Mouse (Mus musculus): ENCODE measurements at regions not wholly inside any gene's neighbourhood (a gene's known extent, or its start where the extent isn't known, plus 50 kb on each side); places are given as distances from the start of the nearest gene placed in this dataset.
"Not testable (repeated sequence)": the region's sequence is repeated elsewhere in the genome, so short reads cannot be mapped to it uniquely, and the experiment has no call there.

DNA sequence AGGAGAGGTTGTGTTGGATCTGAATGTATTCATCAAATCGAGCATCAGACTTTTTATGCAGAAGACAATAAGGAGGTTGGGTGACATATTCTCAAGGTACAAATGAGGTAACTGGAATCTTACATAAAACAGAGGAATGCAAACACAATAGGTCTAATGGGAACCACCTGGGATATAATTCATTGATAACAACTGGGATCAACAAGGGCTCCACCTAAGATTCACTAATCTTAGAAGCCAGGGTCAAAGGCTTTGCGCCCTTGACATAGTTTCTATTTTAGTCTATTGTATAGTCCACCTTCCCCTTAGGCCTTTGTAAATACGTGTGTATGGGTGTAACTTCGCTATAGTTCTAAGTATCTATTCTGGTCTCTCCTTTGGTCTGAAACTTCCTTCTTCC is 269.0 kb downstream of the Ankrd7 start:
- H3K27ac ChIP-seq; H3K4me3 ChIP-seq; DNase-seq (ENCODE audit: low spot score in 2 of 2): not testable (repeated sequence)

DNA sequence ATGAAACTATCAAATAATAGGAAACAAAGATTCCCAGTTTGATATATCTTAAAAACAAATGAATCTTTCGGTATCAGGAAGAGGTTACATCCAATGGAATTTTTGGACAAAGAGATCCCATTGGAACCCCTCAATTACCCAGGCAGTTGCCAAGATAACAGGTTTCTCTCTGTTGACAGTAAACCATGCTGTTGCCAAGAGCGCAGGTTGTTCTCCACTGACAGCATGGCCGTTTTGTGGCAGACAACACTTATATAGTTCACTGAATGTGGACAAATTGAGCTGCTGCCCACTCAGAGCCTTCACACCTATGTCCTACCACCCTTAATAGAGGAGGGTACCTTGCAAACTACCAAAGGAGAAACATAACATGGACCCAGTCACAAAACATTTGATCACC is 297.4 kb downstream of the Ankrd7 start:
- no peak for TF ChIP-seq CTCF (conservative IDR thresholded peaks at IDR 0.05)
- Histone ChIP-seq H3K27ac (no peak overlapping the region), H3K4me3 (no peak overlapping the region)
- no peak for DNase-seq (ENCODE audit: low spot score in 2 of 2)

DNA sequence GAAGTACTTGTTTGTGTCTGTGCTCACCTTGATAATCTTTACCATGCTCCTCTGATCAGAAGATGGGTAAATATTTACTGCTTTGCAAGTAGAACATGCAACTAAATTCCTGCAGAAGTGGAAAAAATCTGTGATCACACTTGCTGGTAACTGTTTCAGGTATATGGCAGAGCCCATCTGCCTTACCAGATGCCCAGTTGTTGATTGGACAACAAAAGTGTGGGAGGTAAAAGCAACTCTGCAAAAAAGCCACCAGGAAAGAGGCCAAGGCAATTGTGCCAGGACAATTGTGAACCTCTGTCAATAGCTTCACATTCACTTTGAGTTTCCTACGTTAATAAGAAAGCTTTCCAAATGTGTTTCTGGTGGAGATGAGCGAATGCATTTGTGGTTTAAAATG is 298.1 kb downstream of the Ankrd7 start:
- peak; percentile 11 to 25 for DNase-seq (ENCODE audit: low spot score in 2 of 2)
- H3K27ac ChIP-seq = no peak overlapping the region
- TF ChIP-seq CTCF (conservative IDR thresholded peaks at IDR 0.05) = no peak

More for the DNA sequence above, 298.1 kb downstream of the Ankrd7 start:
- no peak overlapping the region for H3K4me3 ChIP-seq

Measured in layer of hippocampus, adult 2 months (tissue).